Mouse (Mus musculus): ENCODE measurements around the gene Hnrnpu. TPM values are rescaled to one million over a fixed set of nuclear protein-coding genes. Genes with fewer than 3 reads are reported as not detected.

The Hnrnpu gene
- polyA plus RNA-seq, 1 experiment from 2014 or later: 831 TPM

- Histone ChIP-seq H3K9ac (peak overlapping the region; percentile 100), H3K4me1 (peaks cover 24% of the 10 kb centered on the region), H3K9me3 (replicated peaks) (no peaks in the 10 kb centered on the region), H3K36me3 (peaks cover 23% of the 10 kb centered on the region), H3K27me3 (no peaks in the 10 kb centered on the region), H3K4me3 (peak overlapping the region; percentile 98), H3K27ac (peak overlapping the region; percentile 99), H3K4me2 (replicated peaks) (peak overlapping the region; percentile 85)
- peak; percentile 64 for ATAC-seq (ENCODE audit: low FRiP score)
- WGBS: under 1% methylated on average over 73 of the region's 89 CpGs
These were observed 668 bp downstream of the Hnrnpu start for GRCm38 (mm10) chr1:178336777-178337481.

GRCm38 (mm10) chr1:178336289-178336775, 1.3 kb downstream of the Hnrnpu start:
- Histone ChIP-seq H3K27ac (peak overlapping the region; percentile 99), H3K27me3 (no peaks in the 10 kb centered on the region), H3K4me2 (replicated peaks) (peak overlapping the region; percentile 85), H3K4me1 (peaks cover 24% of the 10 kb centered on the region), H3K36me3 (peaks cover 28% of the 10 kb centered on the region), H3K4me3 (peak overlapping the region; percentile 98), H3K9me3 (replicated peaks) (no peaks in the 10 kb centered on the region), H3K9ac (peak overlapping the region; percentile 100)
- under 1% methylated on average over 41 of the region's 53 CpGs for WGBS
- peak; percentile 92 for ATAC-seq (ENCODE audit: low FRiP score)

- no peaks in the 10 kb centered on the region for H3K9me3 ChIP-seq (replicated peaks)
- peaks cover 24% of the 10 kb centered on the region for H3K4me1 ChIP-seq
- under 1% methylated on average over 16 of the region's 16 CpGs for WGBS
- ATAC-seq (ENCODE audit: low FRiP score): no peak
- H3K9ac ChIP-seq: peak overlapping the region; percentile 100
- peak overlapping the region; percentile 99; the same call in 1 of the 2 replicates for H3K27ac ChIP-seq
- no peaks in the 10 kb centered on the region for H3K27me3 ChIP-seq
- H3K4me3 ChIP-seq: peak overlapping the region; percentile 98
- H3K4me2 ChIP-seq (replicated peaks): peak overlapping the region; percentile 85
- H3K36me3 ChIP-seq: peaks cover 32% of the 10 kb centered on the region
These were observed 1.7 kb downstream of the Hnrnpu start for GRCm38 (mm10) chr1:178335860-178336261.

GRCm38 (mm10) chr1:178329946-178330345, 7.7 kb downstream of the Hnrnpu start:
- ATAC-seq (ENCODE audit: low FRiP score): no peak
- no peaks in the 10 kb centered on the region for H3K9me3 ChIP-seq (replicated peaks)
- H3K9ac ChIP-seq: no peak overlapping the region
- H3K27me3 ChIP-seq: no peaks in the 10 kb centered on the region
- WGBS: 80% methylated on average over 6 of the region's 6 CpGs
- no peak overlapping the region for H3K4me2 ChIP-seq (replicated peaks)
- no peak overlapping the region for H3K27ac ChIP-seq
- H3K4me3 ChIP-seq: no peak overlapping the region
- peaks cover 16% of the 10 kb centered on the region for H3K4me1 ChIP-seq
- H3K36me3 ChIP-seq: peaks cover 68% of the 10 kb centered on the region

- ATAC-seq (ENCODE audit: low FRiP score): no peak
- Histone ChIP-seq H3K27me3 (no peaks in the 10 kb centered on the region), H3K4me1 (peaks cover 9% of the 10 kb centered on the region), H3K36me3 (peaks cover 69% of the 10 kb centered on the region), H3K4me3 (no peak overlapping the region), H3K9me3 (replicated peaks) (no peaks in the 10 kb centered on the region), H3K4me2 (replicated peaks) (no peak overlapping the region), H3K9ac (no peak overlapping the region), H3K27ac (no peak overlapping the region)
- WGBS: 87% methylated on average over 5 of the region's 5 CpGs
These were observed 8.6 kb downstream of the Hnrnpu start for GRCm38 (mm10) chr1:178329017-178329416.

- H3K4me1 ChIP-seq: no peaks in the 10 kb centered on the region
- H3K27me3 ChIP-seq: no peaks in the 10 kb centered on the region
- no peak overlapping the region for H3K9ac ChIP-seq
- ATAC-seq (ENCODE audit: low FRiP score): no peak
- no peaks in the 10 kb centered on the region for H3K9me3 ChIP-seq (replicated peaks)
- no peak overlapping the region for H3K4me3 ChIP-seq
- H3K4me2 ChIP-seq (replicated peaks): no peak overlapping the region
- 89% methylated on average over 1 of the region's 1 CpGs for WGBS
- H3K36me3 ChIP-seq: peaks cover 68% of the 10 kb centered on the region
- no peak overlapping the region for H3K27ac ChIP-seq
These were observed 10.6 kb downstream of the Hnrnpu start for GRCm38 (mm10) chr1:178326950-178327349.

- Histone ChIP-seq H3K4me1 (peaks cover 1% of the 10 kb centered on the region), H3K27me3 (no peaks in the 10 kb centered on the region), H3K27ac (no peak overlapping the region), H3K9ac (no peak overlapping the region), H3K9me3 (replicated peaks) (no peaks in the 10 kb centered on the region), H3K4me2 (replicated peaks) (no peak overlapping the region), H3K4me3 (no peak overlapping the region), H3K36me3 (peaks cover 69% of the 10 kb centered on the region)
- 97% methylated on average over 1 of the region's 1 CpGs for WGBS
- ATAC-seq (ENCODE audit: low FRiP score): no peak
These were observed 11.2 kb downstream of the Hnrnpu start for GRCm38 (mm10) chr1:178326357-178326756.

- no peak overlapping the region for H3K4me3 ChIP-seq
- 98% methylated on average over 1 of the region's 1 CpGs for WGBS
- ATAC-seq (ENCODE audit: low FRiP score): no peak
- no peak overlapping the region for H3K4me2 ChIP-seq (replicated peaks)
- H3K4me1 ChIP-seq: peaks cover 15% of the 10 kb centered on the region
- H3K9me3 ChIP-seq (replicated peaks): no peaks in the 10 kb centered on the region
- H3K27ac ChIP-seq: no peak overlapping the region
- no peaks in the 10 kb centered on the region for H3K27me3 ChIP-seq
- H3K9ac ChIP-seq: no peak overlapping the region
- peaks cover 61% of the 10 kb centered on the region for H3K36me3 ChIP-seq
These were observed 13.0 kb downstream of the Hnrnpu start for GRCm38 (mm10) chr1:178324568-178324967.

- Histone ChIP-seq H3K4me2 (replicated peaks) (no peak overlapping the region), H3K4me1 (peaks cover 15% of the 10 kb centered on the region), H3K9ac (no peak overlapping the region), H3K9me3 (replicated peaks) (no peaks in the 10 kb centered on the region), H3K36me3 (peaks cover 54% of the 10 kb centered on the region), H3K4me3 (no peak overlapping the region), H3K27me3 (no peaks in the 10 kb centered on the region), H3K27ac (no peak overlapping the region; the same call in 1 of the 2 replicates)
- WGBS: 89% methylated on average over 1 of the region's 1 CpGs
- no peak for ATAC-seq (ENCODE audit: low FRiP score)
These were observed 14.4 kb downstream of the Hnrnpu start for GRCm38 (mm10) chr1:178323235-178323634.

- Histone ChIP-seq H3K4me2 (replicated peaks) (peak overlapping the region; percentile 60), H3K36me3 (peaks cover 41% of the 10 kb centered on the region), H3K9me3 (replicated peaks) (no peaks in the 10 kb centered on the region), H3K9ac (no peak overlapping the region), H3K27me3 (no peaks in the 10 kb centered on the region), H3K4me3 (no peak overlapping the region), H3K4me1 (peaks cover 19% of the 10 kb centered on the region), H3K27ac (peak overlapping the region; percentile 4; the same call in 1 of the 2 replicates)
- 75% methylated on average over 4 of the region's 4 CpGs for WGBS
- ATAC-seq (ENCODE audit: low FRiP score): no peak
These were observed 15.8 kb downstream of the Hnrnpu start for GRCm38 (mm10) chr1:178321730-178322357.

- peaks cover 40% of the 10 kb centered on the region for H3K36me3 ChIP-seq
- H3K27ac ChIP-seq: peak overlapping the region; percentile 100
- H3K9me3 ChIP-seq (replicated peaks): no peaks in the 10 kb centered on the region
- H3K27me3 ChIP-seq: no peaks in the 10 kb centered on the region
- 50% methylated on average over 5 of the region's 5 CpGs for WGBS
- ATAC-seq (ENCODE audit: low FRiP score): no peak
- peak overlapping the region; percentile 52; the same call in 1 of the 2 replicates for H3K4me3 ChIP-seq
- peak overlapping the region; percentile 60 for H3K4me2 ChIP-seq (replicated peaks)
- peaks cover 21% of the 10 kb centered on the region for H3K4me1 ChIP-seq
- H3K9ac ChIP-seq: peak overlapping the region; percentile 86; the same call in 1 of the 2 replicates
These were observed 16.6 kb downstream of the Hnrnpu start for GRCm38 (mm10) chr1:178320723-178321590.
